ENCODE assay signal across 22 mouse cellular contexts in genomic region chr7:134500210-134500609, GRCm38 (mm10).
DNase-seq lines count a peak whose midpoint lies in the region; ATAC-seq and TF ChIP-seq lines count a peak whose summit lies in the region.
"Had no signal": no experiment of that assay in that cellular context is flagged by ENCODE, and none has a peak within 500 bp of the region (broad histone marks: within the 10 kb centered on the region; RNA-seq: fewer than 3 reads in every experiment).

No protein-coding gene starts in this region.

- H3K4me2 ChIP-seq in hindbrain, postnatal 0 days (ENCODE audit: low read depth, low read length): no peak overlapping the region
- no peak overlapping the region for H3K4me2 ChIP-seq in kidney, embryonic 14.5 days (replicated peaks; ENCODE audit: low read depth, low read length)
- no peak overlapping the region for H3K4me2 ChIP-seq in lung, embryonic 16.5 days (ENCODE audit: low read depth, low read length)
- H3K4me2 ChIP-seq in liver, embryonic 11.5 days: no peak overlapping the region
- H3K4me2 ChIP-seq: embryonic facial prominence, embryonic 15.5 days had no signal

- no peak overlapping the region for H3K4me3 ChIP-seq in hindbrain, embryonic 10.5 days
- no peak overlapping the region for H3K4me3 ChIP-seq in hindbrain, postnatal 0 days (ENCODE audit: low read length)
- H3K4me3 ChIP-seq in kidney, embryonic 14.5 days (ENCODE audit: low read length): no peak overlapping the region
- no peak overlapping the region for H3K4me3 ChIP-seq in lung, embryonic 16.5 days (ENCODE audit: low read length)
- no peak overlapping the region for H3K4me3 ChIP-seq in liver, embryonic 11.5 days (ENCODE audit: low read depth, low read length)
- H3K4me3 ChIP-seq: embryonic facial prominence, embryonic 15.5 days; erythroblast, embryonic 14.5 days; forebrain, embryonic 10.5 days; gastrocnemius, adult 2 months; heart, embryonic 12.5 days had no signal

- no peak overlapping the region for H3K9ac ChIP-seq in hindbrain, postnatal 0 days (replicated peaks; ENCODE audit: low read length)
- no peak overlapping the region for H3K9ac ChIP-seq in kidney, embryonic 14.5 days (ENCODE audit: low read depth, low read length)
- H3K9ac ChIP-seq in lung, embryonic 16.5 days (ENCODE audit: low read length): no peak overlapping the region
- H3K9ac ChIP-seq in liver, embryonic 11.5 days (ENCODE audit: low read depth, low read length): no peak overlapping the region
- H3K9ac ChIP-seq: embryonic facial prominence, embryonic 15.5 days; heart, embryonic 12.5 days had no signal

- 51% methylated on average over 4 of the region's 4 CpGs for WGBS in hindbrain, embryonic 10.5 days
- 64% methylated on average over 3 of the region's 4 CpGs for WGBS in hindbrain, postnatal 0 days
- 27% methylated on average over 4 of the region's 4 CpGs for WGBS in kidney, embryonic 14.5 days
- 33% methylated on average over 4 of the region's 4 CpGs for WGBS in lung, embryonic 16.5 days
- 79% methylated on average over 3 of the region's 4 CpGs for WGBS in liver, embryonic 11.5 days

- H3K9me3 ChIP-seq in hindbrain, embryonic 10.5 days: no peaks in the 10 kb centered on the region
- H3K9me3 ChIP-seq in hindbrain, postnatal 0 days (ENCODE audit: low read length): no peaks in the 10 kb centered on the region
- H3K9me3 ChIP-seq in kidney, embryonic 14.5 days (ENCODE audit: control insufficient read depth, low read length): no peaks in the 10 kb centered on the region
- no peaks in the 10 kb centered on the region for H3K9me3 ChIP-seq in lung, embryonic 16.5 days (ENCODE audit: control insufficient read depth, low read length)
- H3K9me3 ChIP-seq in liver, embryonic 11.5 days (ENCODE audit: control insufficient read depth, low read length): no peaks in the 10 kb centered on the region
- H3K9me3 ChIP-seq: embryonic facial prominence, embryonic 15.5 days; forebrain, embryonic 10.5 days; heart, embryonic 12.5 days had no signal

- no peak overlapping the region for H3K27ac ChIP-seq in hindbrain, embryonic 10.5 days
- no peak overlapping the region for H3K27ac ChIP-seq in hindbrain, postnatal 0 days
- no peak overlapping the region for H3K27ac ChIP-seq in kidney, embryonic 14.5 days (ENCODE audit: low read depth, low read length)
- peak overlapping the region; percentile 51; the same call in 1 of the 2 replicates for H3K27ac ChIP-seq in lung, embryonic 16.5 days (ENCODE audit: low read length)
- H3K27ac ChIP-seq in liver, embryonic 11.5 days (ENCODE audit: low read depth, low read length): no peak overlapping the region
- H3K27ac ChIP-seq: embryonic facial prominence, embryonic 15.5 days; forebrain, embryonic 10.5 days; gastrocnemius, adult 2 months had no signal

- peak; percentile 6 for DNase-seq in hindbrain, embryonic 10.5 days (ENCODE audit: low spot score)
- DNase-seq in hindbrain, postnatal 0 days (ENCODE audit: low spot score): no peak
- peak; percentile 29 to 61 for DNase-seq in kidney, adult 8-10 months
- no peak for DNase-seq in lung, postnatal 4 days
- DNase-seq in liver, embryonic 11.5 days (ENCODE audit: low spot score): no peak
- DNase-seq: adrenal gland, adult 8-10 months; B cell, adult 2 months; cerebellum, adult 11 months; cerebellum, adult 8-10 months; cerebellum, postnatal 14 days; embryo, embryonic 11 days; gastrocnemius, adult 2 months; gastrocnemius, postnatal 25 days had no signal

- ATAC-seq in hindbrain, postnatal 0 days: no peak
- no peak for ATAC-seq in kidney, embryonic 14.5 days (ENCODE audit: low FRiP score, low TSS enrichment)
- no peak for ATAC-seq in lung, embryonic 16.5 days (ENCODE audit: low read depth)
- no peak for ATAC-seq in liver, embryonic 11.5 days (replicated peaks; ENCODE audit: low FRiP score)
- ATAC-seq: CD4-positive, CD25-positive, alpha-beta regulatory T cell, adult 4 months; forebrain, embryonic 14.5 days had no signal

- TF ChIP-seq CTCF in hindbrain, postnatal 0 days (IDR thresholded peaks at IDR 0.05; ENCODE audit: low read depth): no peak

- H3K4me1 ChIP-seq in hindbrain, embryonic 10.5 days (replicated peaks): peaks cover 26% of the 10 kb centered on the region
- H3K4me1 ChIP-seq in hindbrain, postnatal 0 days (ENCODE audit: insufficient read depth, low read length): no peaks in the 10 kb centered on the region
- no peaks in the 10 kb centered on the region for H3K4me1 ChIP-seq in kidney, embryonic 14.5 days (ENCODE audit: control insufficient read depth, insufficient read depth, low read length)
- H3K4me1 ChIP-seq in lung, embryonic 16.5 days (replicated peaks; ENCODE audit: control insufficient read depth, insufficient read depth, low read length): peaks cover 11% of the 10 kb centered on the region
- no peaks in the 10 kb centered on the region for H3K4me1 ChIP-seq in liver, embryonic 11.5 days (replicated peaks; ENCODE audit: control insufficient read depth, insufficient read depth, low read length)

- no peaks in the 10 kb centered on the region for H3K27me3 ChIP-seq in hindbrain, embryonic 10.5 days (ENCODE audit: insufficient read depth, poor library complexity, severe bottlenecking)
- no peaks in the 10 kb centered on the region for H3K27me3 ChIP-seq in hindbrain, postnatal 0 days (ENCODE audit: insufficient read depth, low read length)
- no peaks in the 10 kb centered on the region for H3K27me3 ChIP-seq in kidney, embryonic 14.5 days (ENCODE audit: control insufficient read depth, insufficient read depth, low read length)
- H3K27me3 ChIP-seq in lung, embryonic 16.5 days (ENCODE audit: control insufficient read depth, insufficient read depth, low read depth, low read length): no peaks in the 10 kb centered on the region
- H3K27me3 ChIP-seq in liver, embryonic 11.5 days (replicated peaks; ENCODE audit: control insufficient read depth, insufficient read depth, low read length): no peaks in the 10 kb centered on the region
- H3K27me3 ChIP-seq: embryonic facial prominence, embryonic 15.5 days; heart, embryonic 12.5 days had no signal

- H3K36me3 ChIP-seq in hindbrain, embryonic 10.5 days: no peaks in the 10 kb centered on the region
- H3K36me3 ChIP-seq in hindbrain, postnatal 0 days (ENCODE audit: insufficient read depth, low read length): no peaks in the 10 kb centered on the region
- no peaks in the 10 kb centered on the region for H3K36me3 ChIP-seq in kidney, embryonic 14.5 days (ENCODE audit: control insufficient read depth, insufficient read depth, low read length)
- H3K36me3 ChIP-seq in lung, embryonic 16.5 days (ENCODE audit: control insufficient read depth, insufficient read depth, low read length): no peaks in the 10 kb centered on the region
- H3K36me3 ChIP-seq in liver, embryonic 11.5 days (ENCODE audit: control insufficient read depth, insufficient read depth, low read length): no peaks in the 10 kb centered on the region
- H3K36me3 ChIP-seq: embryonic facial prominence, embryonic 15.5 days; forebrain, embryonic 10.5 days; G1E; heart, embryonic 12.5 days had no signal

Comparison
In these comparisons a context has a peak if more than half of its experiments do, and no peak if none do; other contexts are left out.
1. DNase-seq: peak in hindbrain, embryonic 10.5 days (single experiment) and kidney, adult 8-10 months (2 of 2); none in hindbrain, postnatal 0 days (single experiment), lung, postnatal 4 days (0 of 2) and liver, embryonic 11.5 days (single experiment).